Mouse (Mus musculus) T-helper 17 cell (primary cell): ENCODE results near the gene Cntrob.

Source experiments
- in situ Hi-C, 2 experiments: fragments of 300-600 bp; cut with MboI, MseI; formaldehyde crosslinking; loops; 1 replicate in 1 of 2; 2 replicates in 1 of 2; pipeline ENCODE4 v1.15.1; 2025; ENCODE audit warnings: high pct_unique_total_duplicates in 2 of 2

The Cntrob gene

GRCm38 (mm10) chr11:69302817-69303216 is 20.8 kb downstream of the Cntrob start:
- in situ Hi-C loops: no loop called here

- in situ Hi-C loops: no loop called here
Observed at GRCm38 (mm10) chr11:69298231-69298630, 25.3 kb downstream of the Cntrob start.

DNA sequence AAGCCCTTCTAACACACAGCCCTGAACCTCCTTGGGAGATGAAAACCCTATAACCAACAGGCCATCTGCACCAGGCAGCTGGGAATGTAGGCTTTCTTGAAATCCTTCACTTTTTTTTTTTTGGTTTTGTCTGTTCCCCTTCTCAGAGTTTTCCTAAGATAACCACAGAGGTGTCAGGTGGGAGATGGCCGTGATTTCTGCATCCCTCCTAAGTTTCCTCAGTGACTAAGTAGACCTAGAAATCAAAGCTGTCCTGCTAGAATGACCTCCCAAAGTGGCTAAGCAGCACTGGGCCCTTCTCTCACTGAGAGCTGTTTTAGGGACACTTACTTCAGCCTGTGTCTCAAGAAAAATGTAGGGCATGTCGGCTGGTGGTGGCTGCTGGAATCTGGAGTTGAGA is 25.8 kb downstream of the Cntrob start:
- in situ Hi-C loops: no loop called here

DNA sequence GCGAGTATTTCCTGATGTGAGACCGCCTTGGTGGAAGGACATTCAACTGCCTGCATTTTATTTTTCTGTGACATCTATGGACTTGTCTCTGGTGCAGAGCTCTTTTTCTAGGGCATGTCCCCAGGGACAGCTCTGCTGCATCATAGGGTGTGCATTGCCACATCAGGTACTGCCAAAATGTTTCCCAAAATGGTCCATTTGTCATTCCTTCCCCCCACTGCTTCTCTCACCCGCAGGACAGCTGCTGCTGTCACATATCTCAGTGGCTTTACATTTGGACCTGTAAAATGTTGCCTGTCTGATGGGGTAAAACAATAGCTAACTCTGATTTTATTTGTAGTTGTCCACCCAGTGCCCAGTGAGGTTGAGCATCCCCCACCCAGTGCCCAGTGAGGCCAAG is 28.3 kb downstream of the Cntrob start:
- in situ Hi-C loops: no loop called here

DNA sequence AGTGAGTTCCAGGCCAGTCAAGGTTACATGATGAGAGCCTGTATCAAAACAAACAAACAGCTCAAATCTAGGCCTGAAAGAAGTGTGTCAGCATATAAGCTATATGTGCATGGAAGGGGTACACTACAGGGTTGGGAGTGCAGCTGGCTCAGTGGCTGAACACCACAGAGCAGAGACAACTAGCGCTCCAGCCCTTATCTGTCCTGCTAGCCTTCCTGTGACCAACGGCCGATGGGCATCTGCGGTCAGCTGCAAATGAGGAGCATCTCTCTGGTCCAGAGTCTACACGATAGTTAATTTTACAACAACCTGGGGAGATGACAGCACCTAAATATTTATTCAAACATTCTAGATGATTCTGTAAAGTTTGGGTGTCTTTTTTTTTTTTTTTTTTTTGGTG is 32.5 kb downstream of the Cntrob start:
- in situ Hi-C loops: no loop called here

DNA sequence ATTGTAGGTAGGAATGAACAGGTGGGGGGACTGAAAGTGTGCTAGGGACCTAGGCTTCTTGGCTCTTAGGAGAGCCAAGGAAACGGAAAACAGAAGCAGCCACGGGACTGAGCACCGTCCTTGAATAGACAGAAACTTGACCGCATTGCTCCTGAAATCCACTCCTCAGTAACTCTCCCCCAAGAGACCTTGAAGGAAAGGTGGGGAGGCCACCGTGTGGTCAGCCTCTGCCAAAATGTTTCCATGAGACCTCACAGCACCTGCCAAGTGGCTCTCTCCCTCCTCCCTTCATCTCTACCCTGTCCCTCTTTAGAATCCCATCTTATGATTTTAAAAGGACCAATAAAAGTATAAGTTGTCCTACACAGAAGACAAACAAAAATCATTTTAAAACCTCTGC is 46.3 kb downstream of the Cntrob start:
- in situ Hi-C loops: loop anchor here in 1 of 2 experiments (5.0 kb wide), 1 partner anchor 35 kb away; no protein-coding TSS in a partner anchor

- in situ Hi-C loops: loop anchor here in 1 of 2 experiments (5.0 kb wide), 1 partner anchor 36 kb away; no protein-coding TSS in a partner anchor
Observed at GRCm38 (mm10) chr11:69276081-69276480, 47.5 kb downstream of the Cntrob start.

DNA sequence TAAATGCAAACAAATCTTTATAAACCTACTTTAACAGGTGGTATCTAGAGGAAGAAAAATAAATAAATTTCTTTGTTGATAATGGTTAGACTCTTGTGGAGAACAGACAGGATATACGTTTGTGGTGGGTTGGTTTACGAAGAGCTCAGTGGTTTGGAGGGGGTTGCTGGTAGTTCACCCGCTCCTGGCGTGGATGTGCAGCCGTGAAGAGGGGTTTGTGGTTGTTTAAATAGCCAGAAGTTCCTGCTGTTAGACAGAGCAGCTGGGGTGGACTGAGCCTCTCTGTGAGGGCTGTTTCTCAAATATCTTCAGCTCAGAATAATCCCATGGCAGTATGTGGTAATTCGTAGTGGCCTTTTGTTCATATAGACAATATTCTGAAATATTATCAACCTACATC is 47.9 kb downstream of the Cntrob start:
- in situ Hi-C loops: loop anchor here in 1 of 2 experiments (5.0 kb wide), 1 partner anchor 37 kb away; no protein-coding TSS in a partner anchor

DNA sequence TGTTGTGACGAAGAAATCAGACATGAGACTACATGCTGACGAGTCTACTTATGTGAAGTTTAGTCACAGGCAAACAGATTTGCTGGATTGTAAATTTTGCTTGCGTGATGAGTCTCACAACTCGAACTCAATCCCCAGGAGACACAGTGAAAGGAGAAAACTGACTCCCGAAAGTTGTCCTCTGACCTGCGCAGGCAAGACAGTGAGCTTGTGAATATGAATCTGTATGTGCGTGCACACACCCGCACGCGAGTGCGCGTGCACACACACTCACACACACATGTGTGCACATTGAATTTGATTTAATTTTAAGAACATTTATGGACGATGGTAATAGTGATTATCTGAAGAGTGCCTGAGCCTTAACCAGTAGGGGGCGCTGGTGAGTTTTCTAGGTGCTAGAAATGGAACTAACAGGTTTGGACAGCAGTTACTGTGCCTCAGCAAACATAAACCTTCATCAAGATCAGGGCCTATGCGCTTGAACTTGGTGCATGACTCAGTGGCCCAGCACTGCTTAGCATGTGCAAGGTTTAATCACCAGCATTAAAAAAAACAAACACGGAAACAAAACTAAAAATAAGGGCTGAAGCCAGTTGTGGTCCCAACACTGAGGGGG is 51.3 kb downstream of the Cntrob start:
- in situ Hi-C loops: no loop called here

- in situ Hi-C loops: no loop called here
Observed at GRCm38 (mm10) chr11:69269575-69269974, 54.0 kb downstream of the Cntrob start.

DNA sequence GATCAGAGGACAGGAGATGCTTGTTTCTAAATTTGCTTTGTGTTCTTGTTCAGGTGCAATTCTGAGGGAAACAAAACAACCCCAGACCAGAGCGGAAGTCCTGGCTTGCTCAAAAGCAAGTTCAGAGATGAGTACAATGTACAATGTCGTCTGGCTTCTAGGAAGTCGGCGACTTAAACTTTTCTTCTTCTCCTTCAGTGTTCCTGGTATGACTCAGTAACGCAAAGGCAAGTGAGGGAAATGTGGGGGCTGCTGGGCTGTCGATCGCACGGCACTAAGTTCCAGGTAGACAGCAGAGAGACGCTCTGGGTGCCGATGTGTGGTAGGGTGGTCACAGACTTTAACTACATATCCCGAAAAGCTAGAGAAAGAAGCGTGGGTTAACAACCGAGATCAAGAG is 55.5 kb downstream of the Cntrob start:
- in situ Hi-C loops: no loop called here

DNA sequence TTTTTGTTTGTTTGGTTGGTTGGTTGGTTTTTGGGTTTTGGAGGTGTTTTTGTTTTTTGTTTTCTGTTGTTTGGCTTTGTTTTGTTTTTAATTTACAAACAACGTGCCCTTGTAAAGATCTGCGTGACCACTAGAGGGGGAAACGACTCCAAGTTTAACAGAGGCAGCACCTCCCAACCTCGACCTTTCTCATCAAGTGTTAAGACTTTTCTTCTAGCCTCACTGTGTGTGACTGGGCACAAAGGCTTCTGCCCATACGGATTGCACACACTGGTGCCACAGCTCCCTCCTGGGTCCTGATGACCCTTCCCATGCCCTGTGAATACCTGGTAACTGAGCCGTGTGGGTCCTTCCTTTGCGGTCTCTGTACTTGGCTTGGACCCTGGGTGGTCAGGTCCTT is 56.2 kb downstream of the Cntrob start:
- in situ Hi-C loops: no loop called here

DNA sequence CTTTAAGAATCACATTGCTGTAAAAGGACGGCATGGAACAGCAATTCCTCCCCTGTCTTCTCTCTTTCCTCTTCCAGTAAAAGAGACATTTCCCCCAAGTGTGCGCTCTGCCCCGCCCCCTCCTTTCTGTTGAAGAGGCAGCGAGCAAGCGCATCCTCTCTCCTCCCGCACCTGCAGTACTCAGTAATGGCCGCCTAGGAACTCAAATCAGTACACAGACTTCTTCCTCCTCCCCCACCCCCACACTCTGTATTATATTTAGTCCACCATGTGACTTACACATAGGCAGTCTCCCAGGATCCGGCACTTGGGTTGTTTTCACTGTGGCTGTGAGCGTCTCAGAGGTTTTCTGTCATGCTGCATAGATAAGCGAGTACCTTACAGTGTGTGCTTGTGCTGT is 57.3 kb downstream of the Cntrob start:
- in situ Hi-C loops: no loop called here

DNA sequence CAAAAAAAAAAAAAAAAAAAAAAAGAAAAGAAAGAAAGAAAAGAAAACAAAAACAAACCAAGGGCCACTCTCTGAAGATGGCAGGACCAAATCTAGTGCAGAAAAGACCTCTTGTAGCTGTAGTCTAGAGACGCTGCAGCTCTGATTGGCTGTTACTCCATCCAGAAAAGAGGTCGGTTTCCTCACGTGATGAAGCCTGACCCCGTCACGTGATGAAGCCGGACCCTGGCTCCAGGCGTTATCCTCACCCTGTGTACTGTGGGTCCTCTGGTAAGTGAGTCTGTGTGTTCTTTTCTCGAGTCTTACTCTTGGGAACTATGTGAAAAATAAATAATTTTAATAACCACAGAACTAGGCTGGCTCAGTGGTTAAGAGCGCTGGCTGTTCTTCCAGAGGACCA is 58.2 kb downstream of the Cntrob start:
- in situ Hi-C loops: no loop called here

- in situ Hi-C loops: no loop called here
Observed at GRCm38 (mm10) chr11:69264276-69264675, 59.3 kb downstream of the Cntrob start.

DNA sequence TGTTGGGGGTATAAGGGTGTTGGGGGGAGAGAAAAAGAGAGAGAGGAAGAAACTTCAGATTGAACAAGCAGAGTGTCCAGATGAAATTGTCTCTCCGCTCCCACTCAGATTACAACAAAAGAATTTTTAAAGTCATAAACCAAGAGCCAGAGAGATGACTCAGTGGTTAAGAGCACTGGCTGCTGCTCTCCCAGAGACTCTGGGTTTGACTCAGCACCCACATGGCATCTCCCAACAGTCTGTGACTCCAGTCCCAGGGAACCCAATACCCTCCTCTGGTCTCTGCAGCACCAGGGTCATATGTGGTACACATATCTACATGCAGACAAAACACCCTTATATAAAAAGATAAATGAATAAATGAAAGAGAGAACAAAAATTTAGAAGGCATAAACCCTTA is 63.5 kb downstream of the Cntrob start:
- in situ Hi-C loops: no loop called here

- in situ Hi-C loops: loop anchor here (5.0 kb wide), 4 partner anchors 124 to 259 kb away; no protein-coding TSS in a partner anchor
Observed at GRCm38 (mm10) chr11:69258287-69258686, 65.3 kb downstream of the Cntrob start.

GRCm38 (mm10) chr11:69257807-69258206 is 65.8 kb downstream of the Cntrob start:
- in situ Hi-C loops: loop anchor here (5.0 kb wide), 4 partner anchors 124 to 259 kb away; no protein-coding TSS in a partner anchor

DNA sequence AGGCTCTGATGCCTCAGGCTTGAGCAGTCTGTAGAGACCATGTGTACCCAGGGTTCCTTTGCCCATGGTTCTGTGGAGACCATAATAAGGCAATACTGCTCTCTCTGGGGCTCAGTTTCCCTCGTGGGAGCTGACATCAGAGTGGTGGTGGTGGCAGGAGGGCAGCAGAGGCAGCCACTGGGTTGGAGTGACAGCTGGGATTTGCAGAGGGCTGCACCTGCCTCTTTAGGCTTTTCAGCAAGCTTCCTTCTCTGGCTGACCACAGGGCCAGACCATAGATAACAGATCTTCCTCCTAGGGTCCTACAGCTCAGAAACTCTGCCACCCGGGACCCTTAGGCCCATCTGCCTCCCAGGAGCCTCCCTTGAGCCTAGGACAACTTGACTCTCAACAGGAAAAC is 66.5 kb downstream of the Cntrob start:
- in situ Hi-C loops: loop anchor here (5.0 kb wide), 4 partner anchors 125 to 260 kb away; no protein-coding TSS in a partner anchor

DNA sequence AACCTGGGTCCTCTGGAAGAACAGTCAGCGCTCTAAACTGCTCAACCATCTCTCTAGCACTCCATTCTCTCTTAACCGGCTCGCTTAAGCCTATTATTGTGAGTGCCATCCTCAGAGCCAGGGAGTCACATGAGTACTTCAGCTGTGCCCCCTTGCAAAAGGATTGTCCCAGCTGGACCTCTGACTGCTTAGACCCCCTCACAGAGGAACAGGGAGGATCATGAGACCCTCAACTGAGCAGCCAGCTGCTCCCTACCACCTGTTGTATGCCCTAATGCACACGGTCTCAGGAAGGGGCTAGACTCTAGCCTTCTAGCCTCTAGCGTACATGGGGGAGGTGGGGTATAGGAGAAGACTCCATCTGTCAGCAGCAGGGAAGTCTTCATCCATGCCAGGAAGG is 68.8 kb downstream of the Cntrob start:
- in situ Hi-C loops: loop anchor here (5.0 kb wide), 4 partner anchors 127 to 262 kb away; no protein-coding TSS in a partner anchor

DNA sequence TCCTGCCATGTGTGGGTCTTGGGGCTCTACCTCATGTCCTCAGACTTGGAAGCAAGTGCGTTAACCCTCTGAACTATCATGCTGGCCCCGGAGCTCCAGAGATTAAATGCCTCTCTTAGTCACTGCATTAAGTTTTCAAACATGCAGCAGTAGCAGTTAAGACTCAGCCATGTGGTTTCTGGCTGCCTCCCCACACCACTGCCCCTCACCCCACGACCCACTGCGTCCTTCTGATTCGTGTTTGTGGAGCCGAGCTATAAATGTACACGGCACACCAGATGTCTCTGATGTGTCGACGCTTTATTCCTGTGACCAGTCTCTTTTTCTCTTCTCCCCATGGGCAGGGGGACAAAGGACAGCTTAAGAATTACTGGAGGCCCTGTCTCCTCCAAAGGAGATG is 70.4 kb downstream of the Cntrob start:
- in situ Hi-C loops: no loop called here

DNA sequence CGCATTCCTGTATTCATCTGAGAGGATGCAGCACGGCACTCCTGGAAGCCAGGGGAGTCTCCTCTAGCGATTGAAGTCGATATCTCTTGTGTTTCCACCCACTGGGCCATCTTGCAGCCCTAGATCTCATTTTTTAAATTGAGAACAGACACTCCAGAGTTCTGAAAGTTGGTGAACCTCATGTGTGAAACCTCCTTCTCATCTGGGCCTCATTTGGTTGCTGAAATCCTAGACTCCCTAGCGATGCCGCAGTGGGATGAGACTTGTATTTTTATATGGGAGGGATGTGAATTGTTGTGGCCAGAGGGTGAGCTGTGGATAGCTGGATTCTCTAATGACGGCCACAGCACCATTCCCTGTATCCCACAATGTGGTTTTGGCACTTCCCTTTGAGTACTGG is 71.6 kb downstream of the Cntrob start:
- in situ Hi-C loops: no loop called here

DNA sequence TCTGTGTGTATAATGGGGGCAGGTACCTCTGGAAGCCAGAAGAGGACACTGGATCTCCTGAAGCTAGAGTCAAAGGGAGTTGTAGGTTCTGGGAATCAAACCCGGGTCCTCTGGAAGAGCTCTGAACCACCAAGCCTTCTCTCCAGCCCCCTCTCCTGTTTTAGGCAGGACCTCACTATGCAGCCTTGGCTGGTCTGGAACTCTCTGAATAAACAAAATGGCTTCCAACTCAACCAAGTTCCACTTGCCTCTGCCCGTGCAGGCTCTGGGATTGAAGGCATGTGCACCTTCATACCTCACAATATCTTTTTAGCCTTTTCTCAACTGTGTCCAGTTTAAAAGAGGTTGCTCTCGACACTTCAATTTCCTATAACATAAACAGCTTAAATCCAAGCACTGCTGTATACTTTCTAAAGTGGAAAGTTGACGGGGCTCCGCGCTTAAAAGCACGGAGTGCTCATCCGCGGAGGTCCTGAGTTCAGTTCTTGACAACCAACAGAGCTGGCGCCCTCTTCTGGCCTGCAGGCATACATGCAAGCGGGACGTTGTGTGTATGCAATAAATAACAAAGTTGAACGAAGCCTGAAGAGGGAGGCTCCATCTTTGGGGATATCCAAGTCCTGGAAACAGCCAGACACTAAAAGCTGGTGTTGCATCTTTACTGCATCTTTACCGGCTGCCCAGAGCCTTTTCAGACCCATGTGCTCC is 72.3 kb downstream of the Cntrob start:
- in situ Hi-C loops: no loop called here
